Mouse (Mus musculus): Measurements from ENCODE around the gene Plcd3. TPM values are rescaled to one million over a fixed set of nuclear protein-coding genes. Genes with fewer than 3 reads are reported as not detected.

Gene Plcd3
- polyA plus RNA-seq, 1 experiment from 2014 or later, result 0.86 TPM

- Histone ChIP-seq H3K9ac (ENCODE audit: low read length) (no peak overlapping the region), H3K4me3 (ENCODE audit: low read depth, low read length) (no peak overlapping the region), H3K4me1 (replicated peaks; ENCODE audit: control insufficient read depth, insufficient read depth, low read length) (peaks cover 11% of the 10 kb centered on the region), H3K9me3 (ENCODE audit: control insufficient read depth, low read length) (no peaks in the 10 kb centered on the region), H3K36me3 (ENCODE audit: control insufficient read depth, insufficient read depth, low read length) (no peaks in the 10 kb centered on the region), H3K27ac (ENCODE audit: low read depth, low read length) (no peak overlapping the region), H3K4me2 (ENCODE audit: low read depth, low read length, severe bottlenecking) (no peak overlapping the region), H3K27me3 (ENCODE audit: control insufficient read depth, insufficient read depth, low read length) (peaks cover 16% of the 10 kb centered on the region)
- WGBS, result 80% methylated on average over 6 of the region's 6 CpGs
- DNase-seq (ENCODE audit: low spot score) (no peak), ATAC-seq (replicated peaks; ENCODE audit: low FRiP score) (no peak)
Observed at GRCm38 (mm10) chr11:103105810-103106209, 4.4 kb upstream of the Plcd3 start.

DNA sequence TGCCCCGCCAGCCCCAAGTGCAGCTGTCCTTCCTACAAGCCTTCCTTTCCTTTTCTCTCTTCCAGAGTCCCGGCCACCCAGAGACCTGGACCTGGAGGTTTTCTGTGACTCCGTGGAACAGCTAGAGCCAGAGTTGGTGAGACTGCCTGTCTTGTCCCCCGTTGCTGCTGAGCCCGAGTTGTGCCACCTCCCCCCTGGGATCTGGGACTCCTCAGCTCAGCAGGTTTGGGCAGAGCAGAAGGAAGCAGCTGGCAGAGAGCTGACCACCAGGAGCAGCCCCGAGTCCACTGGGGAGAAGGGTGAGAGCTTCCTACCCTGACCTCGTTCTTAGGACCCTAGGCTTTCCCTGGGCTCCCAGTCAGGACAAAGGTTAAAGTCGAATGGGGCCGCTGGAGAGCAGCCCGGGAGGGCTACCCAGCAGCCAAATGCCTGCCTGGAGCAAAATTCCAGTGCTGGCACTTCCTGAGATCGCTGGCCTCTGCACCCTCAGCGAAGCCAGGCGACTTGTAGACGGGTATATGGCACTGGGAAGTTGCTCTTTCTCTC is 3.8 kb upstream of the Plcd3 start:
- 60% methylated on average over 14 of the region's 14 CpGs for WGBS
- ATAC-seq (replicated peaks; ENCODE audit: low FRiP score) (no peak), DNase-seq (ENCODE audit: low spot score) (no peak)
- Histone ChIP-seq H3K27ac (ENCODE audit: low read depth, low read length) (no peak overlapping the region), H3K4me1 (replicated peaks; ENCODE audit: control insufficient read depth, insufficient read depth, low read length) (peaks cover 11% of the 10 kb centered on the region), H3K4me3 (ENCODE audit: low read depth, low read length) (no peak overlapping the region), H3K9me3 (ENCODE audit: control insufficient read depth, low read length) (no peaks in the 10 kb centered on the region), H3K9ac (ENCODE audit: low read length) (no peak overlapping the region), H3K27me3 (ENCODE audit: control insufficient read depth, insufficient read depth, low read length) (peaks cover 19% of the 10 kb centered on the region), H3K4me2 (ENCODE audit: low read depth, low read length, severe bottlenecking) (no peak overlapping the region), H3K36me3 (ENCODE audit: control insufficient read depth, insufficient read depth, low read length) (no peaks in the 10 kb centered on the region)

DNA sequence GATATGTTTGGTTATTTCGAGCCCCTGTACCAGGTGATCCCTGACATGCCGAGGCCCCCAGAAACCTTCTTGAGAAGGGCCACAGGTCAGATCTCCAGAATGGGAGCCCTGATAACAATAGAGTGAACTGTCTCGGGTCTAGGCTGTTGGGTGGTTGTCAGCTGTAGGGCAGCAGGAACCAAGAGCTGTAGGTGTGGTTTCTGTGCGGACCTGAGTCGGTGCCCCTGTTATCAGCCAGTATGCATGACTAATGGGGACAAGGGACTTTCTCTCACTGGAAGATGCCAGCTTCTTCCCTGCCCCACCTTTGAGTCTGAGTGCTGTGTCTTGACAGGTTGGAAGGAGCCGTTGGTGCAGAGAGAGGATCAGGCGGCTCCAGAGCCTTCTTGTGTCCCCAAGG is 3.0 kb upstream of the Plcd3 start:
- no peak overlapping the region for H3K4me3 ChIP-seq (ENCODE audit: low read depth, low read length)
- no peaks in the 10 kb centered on the region for H3K9me3 ChIP-seq (ENCODE audit: control insufficient read depth, low read length)
- 83% methylated on average over 7 of the region's 7 CpGs for WGBS
- peaks cover 27% of the 10 kb centered on the region for H3K27me3 ChIP-seq (ENCODE audit: control insufficient read depth, insufficient read depth, low read length)
- no peak overlapping the region for H3K9ac ChIP-seq (ENCODE audit: low read length)
- H3K27ac ChIP-seq (ENCODE audit: low read depth, low read length), result no peak overlapping the region
- no peak overlapping the region for H3K4me2 ChIP-seq (ENCODE audit: low read depth, low read length, severe bottlenecking)
- peaks cover 11% of the 10 kb centered on the region for H3K4me1 ChIP-seq (replicated peaks; ENCODE audit: control insufficient read depth, insufficient read depth, low read length)
- DNase-seq (ENCODE audit: low spot score), result no peak
- no peak for ATAC-seq (replicated peaks; ENCODE audit: low FRiP score)
- no peaks in the 10 kb centered on the region for H3K36me3 ChIP-seq (ENCODE audit: control insufficient read depth, insufficient read depth, low read length)

DNA sequence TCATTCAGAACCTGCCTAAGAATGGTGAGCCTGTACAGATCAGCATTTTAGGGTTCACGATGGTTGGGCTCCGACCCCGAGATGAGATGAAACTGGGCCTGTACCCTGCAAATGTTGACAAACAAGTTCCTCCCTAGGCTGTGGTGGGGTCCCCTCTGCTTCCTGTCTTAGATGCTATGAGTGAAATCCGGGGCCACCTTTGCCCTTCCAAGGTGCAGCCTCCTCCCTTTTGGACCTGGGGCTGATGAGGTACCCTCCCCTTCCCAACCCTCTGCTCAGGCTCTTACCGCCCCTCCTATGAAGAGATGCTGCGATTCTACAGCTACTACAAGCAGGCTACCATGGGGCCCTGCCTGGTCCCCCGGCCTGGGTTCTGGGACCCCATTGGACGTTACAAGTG is 2.2 kb upstream of the Plcd3 start:
- Histone ChIP-seq H3K4me1 (replicated peaks; ENCODE audit: control insufficient read depth, insufficient read depth, low read length) (peaks cover 13% of the 10 kb centered on the region), H3K4me3 (ENCODE audit: low read depth, low read length) (peak overlapping the region; percentile 42), H3K27me3 (ENCODE audit: control insufficient read depth, insufficient read depth, low read length) (peaks cover 28% of the 10 kb centered on the region), H3K36me3 (ENCODE audit: control insufficient read depth, insufficient read depth, low read length) (no peaks in the 10 kb centered on the region), H3K4me2 (ENCODE audit: low read depth, low read length, severe bottlenecking) (peak overlapping the region; percentile 85; the same call in 1 of the 2 replicates), H3K27ac (ENCODE audit: low read depth, low read length) (no peak overlapping the region), H3K9me3 (ENCODE audit: control insufficient read depth, low read length) (no peaks in the 10 kb centered on the region), H3K9ac (ENCODE audit: low read length) (no peak overlapping the region)
- DNase-seq (ENCODE audit: low spot score) (no peak), ATAC-seq (replicated peaks; ENCODE audit: low FRiP score) (no peak)
- 62% methylated on average over 8 of the region's 8 CpGs for WGBS

DNA sequence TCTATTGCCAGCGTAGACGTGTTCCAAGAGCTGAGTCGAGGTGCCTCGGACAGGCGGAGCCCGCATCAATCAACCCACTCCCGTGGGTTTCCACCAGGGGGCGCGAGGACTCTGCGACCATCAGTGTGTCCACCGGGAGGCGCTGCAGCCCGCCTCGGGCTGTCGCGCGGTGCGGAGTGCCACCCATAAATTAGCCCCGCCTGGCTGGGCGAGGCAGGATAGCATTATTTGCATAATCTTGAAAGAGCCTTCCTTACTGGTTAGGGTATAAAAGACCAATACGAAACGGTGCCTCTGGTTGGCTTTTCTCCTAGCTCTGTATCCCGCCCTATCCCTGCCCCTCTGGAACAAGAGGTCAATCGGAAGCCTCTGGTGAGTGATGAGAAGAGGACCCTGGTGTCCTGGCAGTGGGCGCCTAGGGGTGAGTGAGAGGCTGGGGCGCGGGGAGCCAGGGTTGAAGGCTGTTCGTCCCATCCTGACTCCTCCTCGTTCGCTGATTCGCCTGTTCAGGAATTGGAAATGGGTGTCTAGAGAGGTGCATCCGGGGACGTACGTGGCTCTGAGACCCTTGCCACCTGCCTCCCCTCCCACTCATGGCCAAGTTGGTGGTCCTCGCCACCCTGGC is 1.4 kb upstream of the Plcd3 start:
- H3K27me3 ChIP-seq (ENCODE audit: control insufficient read depth, insufficient read depth, low read length), result peaks cover 31% of the 10 kb centered on the region
- H3K9me3 ChIP-seq (ENCODE audit: control insufficient read depth, low read length), result no peaks in the 10 kb centered on the region
- H3K27ac ChIP-seq (ENCODE audit: low read depth, low read length), result no peak overlapping the region
- peak overlapping the region; percentile 85 for H3K4me2 ChIP-seq (ENCODE audit: low read depth, low read length, severe bottlenecking)
- H3K9ac ChIP-seq (ENCODE audit: low read length), result peak overlapping the region; percentile 45; the same call in 1 of the 2 replicates
- DNase-seq (ENCODE audit: low spot score) (peak; percentile 99), ATAC-seq (replicated peaks; ENCODE audit: low FRiP score) (peak; percentile 86)
- no peaks in the 10 kb centered on the region for H3K36me3 ChIP-seq (ENCODE audit: control insufficient read depth, insufficient read depth, low read length)
- WGBS, result 1% methylated on average over 35 of the region's 35 CpGs
- peak overlapping the region; percentile 42 for H3K4me3 ChIP-seq (ENCODE audit: low read depth, low read length)
- H3K4me1 ChIP-seq (replicated peaks; ENCODE audit: control insufficient read depth, insufficient read depth, low read length), result peaks cover 13% of the 10 kb centered on the region

DNA sequence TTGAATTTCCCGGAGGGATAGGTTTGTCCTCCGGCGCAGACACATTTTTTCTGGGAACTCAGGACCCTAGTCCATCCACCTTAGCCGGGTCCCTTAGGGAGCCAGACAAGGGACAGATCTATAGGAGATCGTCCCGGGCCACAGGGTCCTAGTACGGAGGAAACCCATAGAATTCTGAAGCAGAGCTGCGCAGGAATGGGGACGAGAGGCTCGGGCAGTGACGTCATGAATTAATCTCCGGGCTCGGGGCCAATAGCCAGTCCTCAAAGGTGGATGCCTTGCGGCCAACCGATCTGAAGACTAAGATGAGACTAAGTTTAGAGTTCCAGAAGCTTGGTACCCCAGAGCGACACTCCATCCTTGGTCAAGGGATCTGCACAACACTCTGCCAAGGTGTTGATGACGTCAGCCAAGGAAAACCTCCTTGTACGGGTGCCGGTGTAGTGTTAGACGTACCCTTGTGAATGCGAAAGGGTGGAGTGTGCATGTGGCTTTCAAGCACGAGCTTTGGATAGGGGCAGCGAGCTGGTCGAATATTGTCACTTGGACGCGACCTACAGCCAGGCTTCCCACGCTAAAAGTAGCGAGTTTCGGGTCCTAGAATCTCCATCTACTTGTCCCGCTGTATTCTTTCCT is 526 bp upstream of the Plcd3 start:
- Histone ChIP-seq H3K9me3 (ENCODE audit: control insufficient read depth, low read length) (no peaks in the 10 kb centered on the region), H3K4me2 (ENCODE audit: low read depth, low read length, severe bottlenecking) (peak overlapping the region; percentile 85), H3K4me3 (ENCODE audit: low read depth, low read length) (peak overlapping the region; percentile 42), H3K27me3 (ENCODE audit: control insufficient read depth, insufficient read depth, low read length) (peaks cover 31% of the 10 kb centered on the region), H3K36me3 (ENCODE audit: control insufficient read depth, insufficient read depth, low read length) (no peaks in the 10 kb centered on the region), H3K4me1 (replicated peaks; ENCODE audit: control insufficient read depth, insufficient read depth, low read length) (peaks cover 16% of the 10 kb centered on the region), H3K27ac (ENCODE audit: low read depth, low read length) (no peak overlapping the region), H3K9ac (ENCODE audit: low read length) (peak overlapping the region; percentile 32; the same call in 1 of the 2 replicates)
- WGBS, result 3% methylated on average over 30 of the region's 30 CpGs
- DNase-seq (ENCODE audit: low spot score) (peak; percentile 71), ATAC-seq (replicated peaks; ENCODE audit: low FRiP score) (peak; percentile 37)

DNA sequence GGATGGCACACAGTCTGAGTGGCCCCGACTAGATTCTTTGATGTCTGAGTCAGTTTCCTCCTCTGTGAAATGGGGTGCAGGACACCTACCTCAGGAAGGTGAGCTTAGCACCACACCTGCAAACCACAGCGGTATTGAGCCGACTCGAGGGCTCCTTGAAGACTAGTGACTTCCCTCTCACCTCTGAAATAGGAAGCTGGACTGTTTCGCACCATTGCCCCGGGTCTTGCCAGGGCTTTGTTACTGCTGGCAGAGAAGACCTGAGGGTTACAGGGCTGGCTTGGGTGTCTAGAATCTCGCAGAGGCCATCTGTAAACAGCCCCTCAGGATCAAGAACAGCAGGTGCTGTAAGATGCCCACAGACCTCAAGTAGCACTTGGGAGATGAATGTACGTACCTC is 1.1 kb downstream of the Plcd3 start:
- peaks cover 31% of the 10 kb centered on the region for H3K27me3 ChIP-seq (ENCODE audit: control insufficient read depth, insufficient read depth, low read length)

GRCm38 (mm10) chr11:103099352-103099940 is 2.0 kb downstream of the Plcd3 start:
- Histone ChIP-seq H3K36me3 (ENCODE audit: control insufficient read depth, insufficient read depth, low read length) (no peaks in the 10 kb centered on the region), H3K4me1 (replicated peaks; ENCODE audit: control insufficient read depth, insufficient read depth, low read length) (peaks cover 16% of the 10 kb centered on the region), H3K9ac (ENCODE audit: low read length) (no peak overlapping the region), H3K4me2 (ENCODE audit: low read depth, low read length, severe bottlenecking) (no peak overlapping the region), H3K4me3 (ENCODE audit: low read depth, low read length) (no peak overlapping the region), H3K9me3 (ENCODE audit: control insufficient read depth, low read length) (no peaks in the 10 kb centered on the region), H3K27me3 (ENCODE audit: control insufficient read depth, insufficient read depth, low read length) (peaks cover 31% of the 10 kb centered on the region), H3K27ac (ENCODE audit: low read depth, low read length) (no peak overlapping the region)
- ATAC-seq (replicated peaks; ENCODE audit: low FRiP score) (no peak), DNase-seq (ENCODE audit: low spot score) (peak; percentile 52)
- 57% methylated on average over 12 of the region's 12 CpGs for WGBS

More for the DNA sequence above, 1.1 kb downstream of the Plcd3 start:
- Histone ChIP-seq H3K9me3 (ENCODE audit: control insufficient read depth, low read length) (no peaks in the 10 kb centered on the region), H3K4me2 (ENCODE audit: low read depth, low read length, severe bottlenecking) (no peak overlapping the region), H3K27ac (ENCODE audit: low read depth, low read length) (no peak overlapping the region), H3K36me3 (ENCODE audit: control insufficient read depth, insufficient read depth, low read length) (no peaks in the 10 kb centered on the region), H3K9ac (ENCODE audit: low read length) (no peak overlapping the region), H3K4me3 (ENCODE audit: low read depth, low read length) (no peak overlapping the region), H3K4me1 (replicated peaks; ENCODE audit: control insufficient read depth, insufficient read depth, low read length) (peaks cover 16% of the 10 kb centered on the region)
- peak; percentile 50 for DNase-seq (ENCODE audit: low spot score)
- ATAC-seq (replicated peaks; ENCODE audit: low FRiP score), result no peak
- 74% methylated on average over 8 of the region's 8 CpGs for WGBS

All from forebrain, embryonic 11.5 days (tissue).